Mouse (Mus musculus) spleen, adult 2 months (tissue): Measurements from ENCODE around the gene Gm21964.

ENCODE experiments used
- CTCF ChIP-seq: fragments of 200-500 bp; IDR thresholded peaks from 2 replicates; pipeline ENCODE4 v1.5.1; 2011; ENCODE audit warnings: mild to moderate bottlenecking, inconsistent platforms; ENCODE audit not compliant: insufficient read depth, insufficient read length, insufficient replicate concordance; ENCODE audit errors: extremely low read depth
- POLR2A ChIP-seq: fragments of 200-500 bp; IDR thresholded peaks from 2 replicates; pipeline ENCODE4 v1.6.1; 2011; ENCODE audit warnings: low read depth, low read length, inconsistent platforms

DNA sequence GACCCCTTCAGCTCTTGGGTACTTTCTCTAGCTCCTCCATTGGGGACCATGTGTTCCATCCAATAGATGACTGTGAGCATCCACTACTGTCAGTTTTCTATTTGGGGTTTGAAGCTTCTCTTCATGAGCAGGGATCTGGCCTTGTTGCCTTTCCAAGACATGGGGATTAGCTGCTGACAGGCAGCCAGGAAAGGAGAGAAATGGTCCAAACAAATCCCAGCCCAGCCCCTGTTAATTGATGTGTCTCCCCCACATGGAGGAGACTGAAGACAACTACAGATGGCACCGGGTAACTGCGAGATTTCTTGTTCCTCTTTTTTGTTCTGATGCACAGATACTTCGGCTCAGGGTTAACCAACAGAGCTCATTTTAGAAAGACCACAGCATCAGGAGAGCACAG is 39.1 kb downstream of the Gm21964 start:
- TF ChIP-seq POLR2A (no peak), CTCF (no peak)
